Mouse (Mus musculus) MEL (cell line): Measurements from ENCODE around the gene Cyp4b1. TPM values are rescaled to one million over a fixed set of nuclear protein-coding genes. Genes with fewer than 3 reads are reported as not detected.
"Not testable (repeated sequence)": the region's sequence is repeated elsewhere in the genome, so short reads cannot be mapped to it uniquely, and the experiment has no call there.

Experiments used
- DNase-seq: peaks from one replicate; pipeline ENCODE4 v3.0.0; 2011; ENCODE audit warnings: low read depth, low spot score
- H3K27ac ChIP-seq: 2 replicates; pipeline ENCODE4 v1.5.1; 2012; ENCODE audit warnings: low read depth, mild to moderate bottlenecking, control low read depth, low read length, moderate library complexity; ENCODE audit not compliant: control insufficient read depth
- H3K27me3 ChIP-seq, 2 experiments: fragments of 150-350 bp in 1 of 2; sonication (generic) in 1 of 2; 2 replicates each; pipeline ENCODE4 v1.6.1; 2012; ENCODE audit warnings: low read length in 2 of 2, mild to moderate bottlenecking in 2 of 2, improper control_type of control experiment in 1 of 2, moderate library complexity in 1 of 2; ENCODE audit not compliant: insufficient read depth in 2 of 2, control insufficient read depth in 1 of 2
- H3K36me3 ChIP-seq, 2 experiments: 2 replicates each; pipeline ENCODE4 v1.6.1; 2012 to 2014; ENCODE audit warnings: low read length in 2 of 2, improper control_type of control experiment in 1 of 2, inconsistent platforms in 1 of 2, mild to moderate bottlenecking in 1 of 2; ENCODE audit not compliant: insufficient read depth in 2 of 2, control insufficient read depth in 1 of 2
- H3K4me1 ChIP-seq, 2 experiments: fragments of 150-350 bp in 1 of 2; sonication (generic) in 1 of 2; 2 replicates each; pipeline ENCODE4 v1.6.1; 2012; ENCODE audit warnings: low read length in 2 of 2, improper control_type of control experiment in 1 of 2, mild to moderate bottlenecking in 1 of 2; ENCODE audit not compliant: insufficient read depth in 2 of 2, control insufficient read depth in 1 of 2
- H3K4me3 ChIP-seq, 2 experiments: fragments of 150-350 bp in 1 of 2; sonication (generic) in 1 of 2; 2 replicates each; pipeline ENCODE4 v1.5.1; 2012; ENCODE audit warnings: low read depth in 2 of 2, low read length in 2 of 2, mild to moderate bottlenecking in 2 of 2, moderate library complexity in 2 of 2, control low read depth in 1 of 2, improper control_type of control experiment in 1 of 2; ENCODE audit not compliant: control insufficient read depth in 1 of 2, insufficient read depth in 1 of 2
- H3K79me2 ChIP-seq: 2 replicates; pipeline ENCODE4 v1.6.1; 2012; ENCODE audit warnings: mild to moderate bottlenecking, low read length, moderate library complexity; ENCODE audit not compliant: control insufficient read depth, poor library complexity, insufficient read depth
- H3K9ac ChIP-seq: 2 replicates; pipeline ENCODE4 v1.6.1; 2012; ENCODE audit warnings: low read depth, mild to moderate bottlenecking, control low read depth, low read length, moderate library complexity; ENCODE audit not compliant: control insufficient read depth, poor library complexity, severe bottlenecking
- H3K9me3 ChIP-seq: fragments of 150-350 bp; sonication (generic); replicated peaks from 2 replicates; pipeline ENCODE4 v1.6.1; 2012; ENCODE audit warnings: mild to moderate bottlenecking, low read length, improper control_type of control experiment, moderate library complexity; ENCODE audit not compliant: insufficient read depth
- BHLHE40 ChIP-seq: IDR thresholded peaks from 2 replicates; pipeline ENCODE4 v1.6.1; 2012; ENCODE audit warnings: low read depth, mild to moderate bottlenecking, inconsistent platforms, low read length, improper control_type of control experiment, borderline replicate concordance
- CTCF ChIP-seq, 3 experiments: IDR thresholded peaks in 2 of 3; conservative IDR thresholded peaks in 1 of 3; 2 replicates each; pipeline ENCODE4 v1.5.1; 2011 to 2012; ENCODE audit warnings: low read length in 3 of 3, low read depth in 2 of 3, mild to moderate bottlenecking in 2 of 3, improper control_type of control experiment in 1 of 3, inconsistent platforms in 1 of 3, mixed read lengths in 1 of 3, moderate library complexity in 1 of 3; ENCODE audit not compliant: control insufficient read depth in 1 of 3, insufficient read depth in 1 of 3, poor library complexity in 1 of 3, severe bottlenecking in 1 of 3
- E2F4 ChIP-seq: IDR thresholded peaks from 2 replicates; pipeline ENCODE4 v1.6.1; 2011; ENCODE audit warnings: low read depth, low read length, improper control_type of control experiment, borderline replicate concordance
- ETS1 ChIP-seq: IDR thresholded peaks from 2 replicates; pipeline ENCODE4 v1.6.1; 2012; ENCODE audit warnings: low read depth, mild to moderate bottlenecking, inconsistent platforms, low read length, improper control_type of control experiment, moderate library complexity
- GATA1 ChIP-seq: IDR thresholded peaks from 2 replicates; pipeline ENCODE4 v1.6.1; 2011; ENCODE audit warnings: low read depth, low read length, improper control_type of control experiment
- HCFC1 ChIP-seq: IDR thresholded peaks from 2 replicates; pipeline ENCODE4 v1.6.1; 2012; ENCODE audit warnings: low read depth, mild to moderate bottlenecking, inconsistent platforms, low read length, improper control_type of control experiment, moderate library complexity
- KAT2A ChIP-seq: conservative IDR thresholded peaks from 2 replicates; pipeline ENCODE4 v1.6.1; 2012; ENCODE audit warnings: low read depth, low read length, improper control_type of control experiment, inconsistent platforms
- MAFK ChIP-seq: IDR thresholded peaks from 2 replicates; pipeline ENCODE4 v1.6.1; 2011; ENCODE audit warnings: low read depth, mild to moderate bottlenecking, low read length, improper control_type of control experiment, borderline replicate concordance
- MEF2A ChIP-seq: IDR thresholded peaks from 2 replicates; pipeline ENCODE4 v1.6.1; 2014; ENCODE audit warnings: low read depth, mild to moderate bottlenecking, inconsistent platforms, low read length, improper control_type of control experiment; ENCODE audit not compliant: poor library complexity, insufficient replicate concordance, severe bottlenecking; ENCODE audit errors: extremely low read depth
- MYC ChIP-seq: IDR thresholded peaks from 2 replicates; pipeline ENCODE4 v1.6.1; 2011; ENCODE audit warnings: low read depth, mild to moderate bottlenecking, low read length, improper control_type of control experiment, moderate library complexity
- NRF1 ChIP-seq: IDR thresholded peaks from 2 replicates; pipeline ENCODE4 v1.6.1; 2014; ENCODE audit warnings: low read depth, mild to moderate bottlenecking, inconsistent platforms, low read length, improper control_type of control experiment, moderate library complexity; ENCODE audit not compliant: poor library complexity, insufficient read depth, severe bottlenecking
- RCOR1 ChIP-seq: IDR thresholded peaks from 2 replicates; pipeline ENCODE4 v1.6.1; 2012; ENCODE audit warnings: low read depth, mild to moderate bottlenecking, inconsistent platforms, low read length, improper control_type of control experiment
- SIN3A ChIP-seq: IDR thresholded peaks from 2 replicates; pipeline ENCODE4 v1.6.1; 2012; ENCODE audit warnings: low read length, improper control_type of control experiment, inconsistent platforms
- TAL1 ChIP-seq: IDR thresholded peaks from 2 replicates; pipeline ENCODE4 v1.6.1; 2012; ENCODE audit warnings: mild to moderate bottlenecking, inconsistent platforms, low read length, moderate library complexity, mixed read lengths
- TBP ChIP-seq: IDR thresholded peaks from 2 replicates; pipeline ENCODE4 v1.8.0; 2011; ENCODE audit warnings: low read depth, low read length, improper control_type of control experiment
- TCF12 ChIP-seq: IDR thresholded peaks from 2 replicates; pipeline ENCODE4 v1.6.1; 2014; ENCODE audit warnings: low read depth, mild to moderate bottlenecking, inconsistent platforms, low read length, improper control_type of control experiment, moderate library complexity
- UBTF ChIP-seq: IDR thresholded peaks from 2 replicates; pipeline ENCODE4 v1.6.1; 2012; ENCODE audit warnings: low read depth, mild to moderate bottlenecking, inconsistent platforms, low read length, improper control_type of control experiment, moderate library complexity, borderline replicate concordance; ENCODE audit not compliant: insufficient read depth
- USF1 ChIP-seq: IDR thresholded peaks from 2 replicates; pipeline ENCODE4 v1.6.1; 2014; ENCODE audit warnings: low read depth, mild to moderate bottlenecking, inconsistent platforms, low read length, improper control_type of control experiment, moderate library complexity
- USF2 ChIP-seq, 2 experiments: IDR thresholded peaks; 2 replicates each; pipeline ENCODE4 v1.6.1; 2011 to 2012; ENCODE audit warnings: improper control_type of control experiment in 2 of 2, low read length in 2 of 2, borderline replicate concordance in 1 of 2, inconsistent platforms in 1 of 2, low read depth in 1 of 2, mild to moderate bottlenecking in 1 of 2; ENCODE audit not compliant: insufficient read depth in 1 of 2
- ZMIZ1 ChIP-seq: IDR thresholded peaks from 2 replicates; pipeline ENCODE4 v1.6.1; 2012; ENCODE audit warnings: low read depth, mild to moderate bottlenecking, inconsistent platforms, low read length, improper control_type of control experiment, moderate library complexity
- polyA plus RNA-seq, 2 experiments: library from polyadenylated mRNA; stranded (reverse) in 1 of 2; unstranded in 1 of 2; fragments of >175 nt in 1 of 2; fragments of >200 nt in 1 of 2; gene quantifications; 2 replicates each; pipeline versions ENCODE4 v1.2.1 to v1.2.4; 2012; ENCODE audit warnings: low replicate concordance in 2 of 2, low read depth in 1 of 2; ENCODE audit not compliant: insufficient read length in 2 of 2, insufficient read depth in 1 of 2, missing spikeins in 1 of 2
- total RNA-seq: library from RNA; depleted of rRNA; stranded (reverse); fragments of 300-350 nt; gene quantifications from 2 replicates; pipeline ENCODE4 v1.2.3, GENCODE M21; 2012

Gene Cyp4b1
- total and polyA plus RNA-seq, 3 experiments: 1.1 to 2.1 TPM; not detected in 1

DNA sequence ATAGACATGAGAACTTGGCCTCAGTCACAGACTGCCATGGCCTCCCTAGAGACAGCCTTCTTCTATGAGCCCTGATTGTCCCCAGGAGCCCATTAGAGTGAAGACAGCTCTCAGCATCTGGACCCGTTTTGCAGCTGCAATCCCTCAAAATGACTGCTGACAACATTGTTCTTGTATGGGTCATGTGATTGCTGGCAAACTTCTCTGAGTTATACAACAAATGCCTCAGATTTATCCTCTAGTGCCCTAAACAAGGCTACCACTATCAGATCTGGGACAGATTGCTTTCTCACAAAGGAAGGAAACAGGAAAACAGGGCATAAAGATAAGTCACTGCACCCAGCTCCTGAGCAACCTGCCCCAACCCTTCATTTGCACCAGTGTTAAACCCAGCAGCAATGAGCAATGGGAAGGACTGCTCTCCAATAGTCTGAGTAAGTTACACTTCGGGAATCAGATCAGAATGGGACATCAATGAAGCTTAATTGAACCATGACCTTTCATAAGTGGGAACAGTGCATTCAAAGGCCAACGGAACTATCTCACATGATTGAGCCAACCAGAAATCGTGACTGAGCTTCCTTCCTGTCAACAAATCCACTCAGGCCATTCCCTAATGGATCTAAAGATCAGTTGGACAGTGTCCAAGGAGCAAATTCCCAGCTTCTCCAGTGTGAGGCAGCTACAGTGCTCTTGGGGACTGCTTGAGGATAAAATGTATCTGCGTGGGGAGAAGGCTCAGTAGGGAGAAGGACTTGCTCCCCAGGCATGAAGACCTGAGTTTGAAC lies 4.4 kb downstream of the Cyp4b1 start:
- Histone ChIP-seq H3K36me3 (peaks cover 0 to 6% of the 10 kb centered on the region in 2 experiments; a peak in 2 of 4 replicates), H3K27me3 (no peaks in the 10 kb centered on the region), H3K79me2 (no peaks in the 10 kb centered on the region), H3K4me3 (no peak overlapping the region), H3K9ac (no peak overlapping the region), H3K4me1 (peaks cover 4 to 20% of the 10 kb centered on the region in 2 experiments), H3K9me3 (no peaks in the 10 kb centered on the region), H3K27ac (no peak overlapping the region)
- DNase-seq: no peak
- TF ChIP-seq RCOR1 (0 out of 2 replicates have a peak, but pooled peaks have one; percentile 32), GATA1 (0 out of 2 replicates have a peak, but pooled peaks have one; percentile 15), HCFC1 (no peak), USF1 (0 out of 2 replicates have a peak, but pooled peaks have one; percentile 22)

DNA sequence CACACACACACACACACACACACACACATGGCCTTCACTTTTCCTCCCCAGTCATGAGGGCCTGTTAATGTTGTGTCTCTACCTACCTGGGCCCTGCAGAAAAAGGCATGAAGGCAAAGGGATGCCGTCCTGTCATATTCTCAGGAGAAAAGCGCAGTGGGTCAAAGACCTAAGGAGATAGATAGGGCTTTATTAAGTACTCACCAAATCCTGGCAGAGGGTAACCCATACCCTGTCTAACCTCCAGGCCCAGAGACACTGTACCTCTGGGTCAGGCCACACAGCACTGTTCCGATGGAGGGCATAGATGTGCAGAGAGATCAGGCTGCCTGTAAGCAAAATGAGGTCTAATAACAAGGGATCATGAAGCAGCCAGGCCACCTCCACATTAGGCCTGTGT lies 22.0 kb downstream of the Cyp4b1 start:
- H3K9me3 ChIP-seq: not testable (repeated sequence)

DNA sequence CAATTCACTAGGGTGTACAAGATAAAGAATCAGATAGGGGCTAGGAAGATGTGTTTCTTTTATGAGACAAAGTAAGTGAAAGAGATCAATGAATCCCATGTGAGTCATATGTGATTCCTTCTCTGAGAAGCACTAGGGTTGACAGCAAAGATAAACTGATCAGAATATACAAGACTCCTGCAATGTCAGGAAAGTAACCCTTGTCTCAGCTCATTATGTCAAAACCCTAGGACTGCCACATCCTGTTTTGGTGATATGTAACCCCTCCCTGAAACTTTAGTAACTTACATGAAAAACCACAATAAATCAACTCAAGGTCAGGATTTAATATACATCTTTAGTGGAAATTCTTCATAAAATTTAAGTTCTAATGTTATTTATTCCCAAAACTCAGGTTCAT lies 33.5 kb downstream of the Cyp4b1 start:
- no peak for DNase-seq
- H3K4me1 ChIP-seq: no peaks in the 10 kb centered on the region
- H3K36me3 ChIP-seq: no peaks in the 10 kb centered on the region
- TF ChIP-seq CTCF (IDR thresholded peaks at IDR 0.05 in 2 of 3, conservative IDR thresholded peaks at IDR 0.05 in 1 of 3; ENCODE audit: control insufficient read depth in 1 of 3, insufficient read depth in 1 of 3, low read depth in 2 of 3, low read length in 3 of 3, poor library complexity in 1 of 3, severe bottlenecking in 1 of 3): no peak
- no peak for TF ChIP-seq RCOR1
- no peak for TF ChIP-seq SIN3A
- TF ChIP-seq TAL1: no peak
- TF ChIP-seq KAT2A: no peak
- no peak for TF ChIP-seq USF2 (IDR thresholded peaks at IDR 0.05; ENCODE audit: borderline replicate concordance in 1 of 2, insufficient read depth in 1 of 2, low read depth in 1 of 2, low read length in 2 of 2)
- TF ChIP-seq USF1: no peak
- no peak for TF ChIP-seq MAFK
- TF ChIP-seq TCF12: no peak
- TF ChIP-seq E2F4: no peak
- TF ChIP-seq HCFC1: no peak
- no peak for TF ChIP-seq MYC
- no peak for TF ChIP-seq UBTF
- no peak for TF ChIP-seq ZMIZ1
- no peak for TF ChIP-seq MEF2A
- TF ChIP-seq NRF1: no peak
- no peak for TF ChIP-seq ETS1
- TF ChIP-seq TBP: no peak
- no peak for TF ChIP-seq BHLHE40
- no peak for TF ChIP-seq GATA1
- H3K27me3 ChIP-seq: no peaks in the 10 kb centered on the region
- no peaks in the 10 kb centered on the region for H3K9me3 ChIP-seq
- H3K79me2 ChIP-seq: no peaks in the 10 kb centered on the region
- no peak overlapping the region for H3K27ac ChIP-seq
- no peak overlapping the region for H3K9ac ChIP-seq
- no peak overlapping the region for H3K4me3 ChIP-seq

More for the DNA sequence above, 22.0 kb downstream of the Cyp4b1 start:
- H3K4me3 ChIP-seq, H3K9ac ChIP-seq, DNase-seq, H3K79me2 ChIP-seq, H3K36me3 ChIP-seq, H3K27ac ChIP-seq, H3K4me1 ChIP-seq, H3K27me3 ChIP-seq: not testable (repeated sequence)
